Mouse (Mus musculus) hindbrain, embryonic 16.5 days (tissue): ENCODE results near the gene Pa2g4. TPM values are rescaled to one million over a fixed set of nuclear protein-coding genes. Genes with fewer than 3 reads are reported as not detected.

Source experiments
- ATAC-seq: fragments of 200-750 bp; cut with Nextera tagmentation; 2 replicates; pipeline ENCODE4 v1.8.0; 2017; ENCODE audit warnings: moderate TSS enrichment, moderate library complexity
- H3K27ac ChIP-seq: fragments of 300-500 bp; sonication (generic); 2 replicates; pipeline ENCODE4 v1.5.1; 2014; ENCODE audit warnings: low read depth, mild to moderate bottlenecking, control low read depth, low read length, moderate library complexity
- H3K27me3 ChIP-seq: fragments of 300-500 bp; sonication (generic); replicated peaks from 2 replicates; pipeline ENCODE4 v1.6.1; 2014; ENCODE audit warnings: low read length; ENCODE audit not compliant: control insufficient read depth, insufficient read depth
- H3K36me3 ChIP-seq: fragments of 300-500 bp; sonication (generic); 2 replicates; pipeline ENCODE4 v1.6.1; 2014; ENCODE audit warnings: mild to moderate bottlenecking, low read length, moderate library complexity, mixed read lengths; ENCODE audit not compliant: control insufficient read depth, insufficient read depth
- H3K4me1 ChIP-seq: fragments of 300-500 bp; sonication (generic); 2 replicates; pipeline ENCODE4 v1.6.1; 2014; ENCODE audit warnings: low read depth, low read length; ENCODE audit not compliant: control insufficient read depth, insufficient read depth
- H3K4me2 ChIP-seq: fragments of 300-500 bp; sonication (generic); 2 replicates; pipeline ENCODE4 v1.6.1; 2014; ENCODE audit warnings: mild to moderate bottlenecking, low read length, control low read depth, moderate library complexity
- H3K4me3 ChIP-seq: fragments of 300-500 bp; sonication (generic); 2 replicates; pipeline ENCODE4 v1.5.1; 2014; ENCODE audit warnings: mild to moderate bottlenecking, low read length, control low read depth, moderate library complexity
- H3K9ac ChIP-seq: fragments of 300-500 bp; sonication (generic); 2 replicates; pipeline ENCODE4 v1.6.1; 2014; ENCODE audit warnings: low read depth, mild to moderate bottlenecking, control low read depth, low read length, moderate library complexity
- H3K9me3 ChIP-seq: fragments of 300-500 bp; sonication (generic); 2 replicates; pipeline ENCODE4 v1.6.1; 2014; ENCODE audit warnings: mild to moderate bottlenecking, low read length, moderate library complexity; ENCODE audit not compliant: control insufficient read depth
- WGBS: fragments of 180-500 bp; shearing (Covaris S2); extraction: QIAGEN DNeasy Blood & Tissue Kit; methylation state at CpG from one replicate; pipeline ENCODE4 v1.1.7; 2014; 5-methylcytosine and 5-hydroxymethylcytosine counted together
- polyA plus RNA-seq: library from polyadenylated mRNA; unstranded; fragments of >200 nt; fragmentation: Nextera tagmentation; extraction: Ambion mirVana; gene quantifications from 2 replicates; pipeline ENCODE4 v1.2.1, GENCODE M21; 2015

Gene Pa2g4
- polyA plus RNA-seq, 1 experiment from 2014 or later = 130 TPM

DNA sequence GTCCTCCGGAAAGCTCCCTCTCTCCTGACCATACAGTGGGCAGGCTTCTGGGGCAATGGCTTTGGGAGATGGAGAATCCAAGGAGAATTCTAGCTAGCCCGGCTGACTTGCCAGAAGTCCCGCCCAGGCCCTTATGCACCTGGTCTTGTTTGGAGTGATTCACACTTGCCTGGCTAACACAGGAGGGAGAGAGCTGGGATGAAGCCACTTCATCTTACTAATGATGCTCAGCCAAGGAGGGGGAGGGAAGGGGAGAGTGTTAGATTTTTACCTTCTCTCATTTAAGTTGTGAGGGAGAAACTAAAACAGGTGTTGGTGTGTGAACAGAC, 20.3 kb downstream of the Pa2g4 start:
- Histone ChIP-seq H3K9me3 (no peaks in the 10 kb centered on the region), H3K4me1 (peaks cover 7% of the 10 kb centered on the region), H3K4me3 (no peak overlapping the region), H3K4me2 (no peak overlapping the region), H3K27me3 (no peaks in the 10 kb centered on the region), H3K36me3 (peaks cover 28% of the 10 kb centered on the region), H3K9ac (no peak overlapping the region; the same call in 1 of the 2 replicates), H3K27ac (no peak overlapping the region)
- no peak for ATAC-seq
- 94% methylated on average over 3 of the region's 3 CpGs for WGBS

DNA sequence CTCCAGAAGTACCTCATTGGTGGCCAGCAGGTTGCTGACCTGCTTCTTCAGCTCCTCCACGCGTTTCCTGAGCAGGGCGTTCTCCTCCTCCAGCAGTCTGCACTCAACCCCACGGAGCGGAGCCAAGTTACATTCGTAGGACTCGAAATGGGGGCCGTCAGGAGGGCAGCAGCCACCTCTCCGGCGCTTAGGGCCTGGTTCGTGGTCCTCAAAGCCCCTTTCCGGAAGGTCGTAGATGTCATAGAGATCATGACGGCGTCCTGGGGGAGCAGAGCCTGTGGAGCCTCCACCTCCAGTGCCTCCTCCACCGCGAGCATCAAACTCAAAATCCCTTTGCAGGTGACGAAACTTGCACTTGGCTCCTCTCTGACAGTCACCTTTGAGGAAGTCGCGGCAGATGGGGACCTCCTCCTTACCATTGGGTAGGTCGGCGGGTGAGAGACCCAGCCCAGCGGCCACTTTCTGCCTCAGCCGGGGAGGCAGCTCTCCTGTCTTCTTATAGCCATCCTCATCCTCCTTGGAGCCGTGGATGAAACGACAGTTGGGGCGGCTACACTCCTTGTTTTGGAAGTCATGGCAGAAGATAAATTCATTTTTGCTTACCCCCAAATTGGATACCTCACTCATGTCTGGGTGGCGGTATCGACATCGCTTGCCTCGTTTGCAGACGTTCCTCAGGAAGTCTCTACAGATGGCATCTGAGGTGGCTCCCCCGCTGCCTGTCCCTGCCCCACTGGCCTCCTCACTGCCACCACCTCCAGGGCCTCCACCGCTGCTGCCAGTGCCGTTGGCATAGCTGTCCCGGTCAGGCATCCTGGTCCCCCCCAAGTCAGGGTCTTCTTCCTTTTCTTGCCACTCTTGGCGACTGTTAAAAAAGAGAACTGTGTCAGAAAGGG, 20.9 kb downstream of the Pa2g4 start:
- WGBS = 96% methylated on average over 37 of the region's 37 CpGs
- Histone ChIP-seq H3K27me3 (no peaks in the 10 kb centered on the region), H3K36me3 (peaks cover 28% of the 10 kb centered on the region), H3K27ac (no peak overlapping the region), H3K4me2 (no peak overlapping the region), H3K4me1 (peaks cover 7% of the 10 kb centered on the region), H3K9me3 (no peaks in the 10 kb centered on the region), H3K4me3 (no peak overlapping the region), H3K9ac (no peak overlapping the region; the same call in 1 of the 2 replicates)
- ATAC-seq = no peak

DNA sequence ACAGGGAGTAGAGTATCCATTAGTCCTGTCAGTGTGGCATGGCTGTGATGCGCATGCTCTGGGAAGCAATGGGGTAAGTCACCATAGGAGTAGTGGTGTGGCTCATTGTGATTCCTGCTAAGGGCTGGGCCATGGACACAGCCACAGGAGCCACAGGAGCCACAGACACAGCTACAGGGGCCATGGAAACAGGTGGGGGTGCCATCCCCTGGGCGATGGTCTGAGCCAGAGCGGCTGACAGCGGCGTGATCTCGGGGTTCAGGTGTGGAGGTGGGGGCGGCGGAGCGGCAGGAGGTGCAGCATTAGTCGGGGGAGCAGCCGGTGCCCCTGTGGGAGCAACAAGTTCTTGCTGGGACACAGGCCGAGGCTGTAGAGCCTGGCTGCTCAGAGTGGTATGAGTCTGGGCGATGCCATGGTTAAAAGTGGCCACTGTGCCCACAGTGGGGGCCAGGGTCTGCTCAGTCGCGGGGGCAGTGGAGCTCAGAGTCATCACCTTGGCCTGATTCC, 21.6 kb downstream of the Pa2g4 start:
- 96% methylated on average over 15 of the region's 15 CpGs for WGBS
- no peak overlapping the region for H3K9ac ChIP-seq
- H3K36me3 ChIP-seq = peaks cover 28% of the 10 kb centered on the region
- no peak overlapping the region for H3K4me2 ChIP-seq
- no peak for ATAC-seq
- no peaks in the 10 kb centered on the region for H3K9me3 ChIP-seq
- no peak overlapping the region for H3K4me3 ChIP-seq
- H3K27ac ChIP-seq = no peak overlapping the region
- H3K4me1 ChIP-seq = peaks cover 7% of the 10 kb centered on the region
- H3K27me3 ChIP-seq = no peaks in the 10 kb centered on the region

GRCm38 (mm10) chr10:128543100-128543499, 22.7 kb downstream of the Pa2g4 start:
- Histone ChIP-seq H3K4me3 (no peak overlapping the region), H3K4me1 (peaks cover 7% of the 10 kb centered on the region), H3K4me2 (no peak overlapping the region), H3K36me3 (peaks cover 28% of the 10 kb centered on the region), H3K9me3 (no peaks in the 10 kb centered on the region), H3K27ac (no peak overlapping the region), H3K9ac (no peak overlapping the region), H3K27me3 (no peaks in the 10 kb centered on the region)
- 76% methylated on average over 2 of the region's 2 CpGs for WGBS
- no peak for ATAC-seq

DNA sequence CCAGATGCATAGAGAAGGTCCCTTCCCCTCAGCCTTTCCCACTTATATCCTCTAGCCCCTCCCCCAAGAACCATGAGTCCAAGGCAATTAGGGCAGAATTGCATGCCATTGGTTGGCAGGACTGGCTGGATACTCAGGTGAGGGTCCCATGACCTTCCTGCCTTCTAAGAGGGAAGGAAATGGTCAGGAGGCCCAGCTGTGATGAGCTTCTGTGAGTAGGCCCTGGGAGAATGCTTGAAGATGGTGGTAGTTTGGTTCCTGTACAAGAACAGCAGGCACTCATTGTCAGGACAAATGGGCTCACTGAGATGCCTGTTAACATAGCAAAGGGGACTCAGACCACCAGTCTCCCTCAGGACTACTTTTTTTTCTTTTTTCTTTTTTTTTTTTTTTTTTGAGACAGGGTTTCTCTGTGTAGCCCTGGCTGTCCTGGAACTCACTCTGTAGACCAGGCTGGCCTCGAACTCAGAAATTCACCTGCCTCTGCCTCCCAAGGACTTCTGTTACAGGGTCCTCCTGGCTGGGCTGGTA, 27.4 kb downstream of the Pa2g4 start:
- WGBS = 100% methylated on average over 1 of the region's 1 CpGs
- no peak overlapping the region for H3K27ac ChIP-seq

DNA sequence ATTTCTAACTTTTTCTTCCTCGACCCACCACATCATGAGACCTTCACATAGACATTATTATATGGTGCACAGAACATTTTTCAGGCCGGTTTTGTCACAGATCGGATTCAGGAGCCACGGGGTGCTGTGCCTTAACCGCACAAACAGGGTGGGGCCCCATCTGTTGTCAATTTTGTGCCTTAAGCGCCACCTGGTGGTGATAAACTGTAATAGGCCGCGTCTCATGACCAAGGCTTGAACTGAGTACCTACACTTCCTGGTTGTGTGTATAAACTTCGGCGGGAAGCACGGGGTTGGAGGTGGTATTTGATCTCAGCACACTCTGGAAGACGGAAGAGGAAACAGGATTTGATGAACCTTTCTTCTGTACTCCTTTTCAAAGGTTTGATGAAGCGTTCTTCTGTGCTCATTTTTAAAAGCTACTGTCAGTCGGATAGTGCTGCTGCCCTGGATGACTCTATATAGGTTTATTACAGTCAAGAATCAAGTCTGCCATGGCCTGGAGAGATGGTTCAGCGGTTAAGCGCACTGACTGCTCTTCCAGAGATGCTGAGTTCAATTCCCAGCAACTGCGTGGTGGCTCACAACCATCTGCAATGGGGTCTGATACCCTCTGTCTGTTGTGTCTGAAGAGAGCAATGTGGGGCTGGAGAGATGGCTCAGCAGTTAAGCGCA, 29.4 kb downstream of the Pa2g4 start:
- H3K27me3 ChIP-seq = no peaks in the 10 kb centered on the region
- no peaks in the 10 kb centered on the region for H3K4me1 ChIP-seq
- WGBS = 16% methylated on average over 18 of the region's 18 CpGs
- peak overlapping the region; percentile 11; the same call in 1 of the 2 replicates for H3K4me3 ChIP-seq
- H3K36me3 ChIP-seq = no peaks in the 10 kb centered on the region
- H3K27ac ChIP-seq = no peak overlapping the region
- 0 out of 2 replicates have a peak overlapping the region, but pooled peaks have one; percentile 13 for H3K9ac ChIP-seq
- H3K9me3 ChIP-seq = no peaks in the 10 kb centered on the region
- H3K4me2 ChIP-seq = peak overlapping the region; percentile 49
- ATAC-seq = peak; percentile 93

More for the DNA sequence above, 27.4 kb downstream of the Pa2g4 start:
- no peak overlapping the region for H3K4me3 ChIP-seq
- no peak overlapping the region for H3K4me2 ChIP-seq
- no peak overlapping the region for H3K9ac ChIP-seq
- H3K9me3 ChIP-seq = no peaks in the 10 kb centered on the region
- no peak for ATAC-seq
- H3K4me1 ChIP-seq = no peaks in the 10 kb centered on the region
- peaks cover 8% of the 10 kb centered on the region for H3K36me3 ChIP-seq
- no peaks in the 10 kb centered on the region for H3K27me3 ChIP-seq

GRCm38 (mm10) chr10:128535624-128536265, 30.0 kb downstream of the Pa2g4 start:
- 0 out of 2 replicates have a peak overlapping the region, but pooled peaks have one; percentile 8 for H3K9ac ChIP-seq
- H3K4me1 ChIP-seq = no peaks in the 10 kb centered on the region
- H3K4me3 ChIP-seq = peak overlapping the region; percentile 11; the same call in 1 of the 2 replicates

DNA sequence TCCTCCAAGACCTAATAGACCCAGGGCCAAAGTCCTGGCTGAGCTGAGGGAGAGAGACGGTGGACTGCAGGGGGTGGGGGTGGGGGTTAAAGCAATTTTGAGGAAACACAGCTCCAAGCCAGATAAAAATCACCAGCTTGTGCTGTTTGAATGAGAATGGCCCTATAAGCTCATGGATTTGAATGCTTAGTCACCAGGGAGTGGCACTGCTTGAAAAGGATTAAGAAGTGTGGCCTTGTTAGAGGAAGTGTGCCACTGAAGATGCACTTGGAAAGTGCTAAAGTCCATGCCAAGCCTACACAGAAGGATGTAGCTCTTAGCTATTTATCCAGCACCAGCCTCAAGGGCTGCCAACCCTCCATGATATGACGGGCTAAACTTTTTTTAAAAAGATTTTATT, 30.6 kb downstream of the Pa2g4 start:
- H3K36me3 ChIP-seq = no peaks in the 10 kb centered on the region
- no peak overlapping the region for H3K4me2 ChIP-seq
- H3K27me3 ChIP-seq = no peaks in the 10 kb centered on the region
- H3K4me3 ChIP-seq = no peak overlapping the region
- H3K4me1 ChIP-seq = no peaks in the 10 kb centered on the region
- H3K9me3 ChIP-seq = no peaks in the 10 kb centered on the region
- 96% methylated on average over 2 of the region's 2 CpGs for WGBS
- no peak overlapping the region for H3K27ac ChIP-seq
- ATAC-seq = no peak
- no peak overlapping the region for H3K9ac ChIP-seq

More at GRCm38 (mm10) chr10:128535624-128536265, 30.0 kb downstream of the Pa2g4 start:
- peak; percentile 41; the same call in 1 of the 2 replicates for ATAC-seq
- WGBS = 71% methylated on average over 4 of the region's 4 CpGs
- H3K4me2 ChIP-seq = peak overlapping the region; percentile 49
- H3K9me3 ChIP-seq = no peaks in the 10 kb centered on the region
- H3K27ac ChIP-seq = no peak overlapping the region
- H3K36me3 ChIP-seq = no peaks in the 10 kb centered on the region
- H3K27me3 ChIP-seq = no peaks in the 10 kb centered on the region
